Mouse (Mus musculus) midbrain, embryonic 11.5 days (tissue): ENCODE measurements around the gene Card10. TPM values are rescaled to one million over a fixed set of nuclear protein-coding genes. Genes with fewer than 3 reads are reported as not detected.

Experiments
- ATAC-seq: fragments of 200-750 bp; cut with Nextera tagmentation; 2 replicates; pipeline ENCODE4 v1.8.0; 2017; ENCODE audit warnings: moderate TSS enrichment, moderate library complexity; ENCODE audit not compliant: low FRiP score
- DNase-seq: peaks from one replicate; pipeline ENCODE4 v3.0.0; 2015; ENCODE audit warnings: low spot score; ENCODE audit errors: missing footprints
- H3K27ac ChIP-seq: fragments of 300-500 bp; sonication (generic); 2 replicates; pipeline ENCODE4 v1.5.1; 2014; ENCODE audit warnings: low read depth, low read length
- H3K27me3 ChIP-seq: fragments of 300-500 bp; sonication (generic); 2 replicates; pipeline ENCODE4 v1.6.1; 2014; ENCODE audit warnings: mild to moderate bottlenecking, low read length, moderate library complexity, mixed read lengths; ENCODE audit not compliant: control insufficient read depth, insufficient read depth
- H3K36me3 ChIP-seq: fragments of 300-500 bp; sonication (generic); 2 replicates; pipeline ENCODE4 v1.6.1; 2014; ENCODE audit warnings: mild to moderate bottlenecking, low read length, moderate library complexity, mixed read lengths; ENCODE audit not compliant: control insufficient read depth, insufficient read depth
- H3K4me1 ChIP-seq: fragments of 300-500 bp; sonication (generic); 2 replicates; pipeline ENCODE4 v1.6.1; 2014; ENCODE audit warnings: low read length; ENCODE audit not compliant: control insufficient read depth, insufficient read depth
- H3K4me2 ChIP-seq: fragments of 300-500 bp; sonication (generic); 2 replicates; pipeline ENCODE4 v1.6.1; 2014; ENCODE audit warnings: mild to moderate bottlenecking, moderate library complexity
- H3K4me3 ChIP-seq: fragments of 300-500 bp; sonication (generic); 2 replicates; pipeline ENCODE4 v1.5.1; 2014; ENCODE audit warnings: low read depth, low read length
- H3K9ac ChIP-seq: fragments of 300-500 bp; sonication (generic); 2 replicates; pipeline ENCODE4 v1.6.1; 2014; ENCODE audit warnings: low read length
- H3K9me3 ChIP-seq: fragments of 300-500 bp; sonication (generic); 2 replicates; pipeline ENCODE4 v1.6.1; 2016; ENCODE audit warnings: low read length; ENCODE audit not compliant: control insufficient read depth
- WGBS: fragments of 180-500 bp; shearing (Covaris S2); extraction: QIAGEN DNeasy Blood & Tissue Kit; methylation state at CpG from one replicate; pipeline ENCODE4 v1.1.7; 2014; 5-methylcytosine and 5-hydroxymethylcytosine counted together
- polyA plus RNA-seq: library from polyadenylated mRNA; unstranded; fragments of >200 nt; fragmentation: Nextera tagmentation; extraction: Ambion mirVana; gene quantifications from 2 replicates; pipeline ENCODE4 v1.2.1, GENCODE M21; 2014

Card10 gene
- polyA plus RNA-seq, 1 experiment from 2014 or later, result 1.5 TPM

DNA sequence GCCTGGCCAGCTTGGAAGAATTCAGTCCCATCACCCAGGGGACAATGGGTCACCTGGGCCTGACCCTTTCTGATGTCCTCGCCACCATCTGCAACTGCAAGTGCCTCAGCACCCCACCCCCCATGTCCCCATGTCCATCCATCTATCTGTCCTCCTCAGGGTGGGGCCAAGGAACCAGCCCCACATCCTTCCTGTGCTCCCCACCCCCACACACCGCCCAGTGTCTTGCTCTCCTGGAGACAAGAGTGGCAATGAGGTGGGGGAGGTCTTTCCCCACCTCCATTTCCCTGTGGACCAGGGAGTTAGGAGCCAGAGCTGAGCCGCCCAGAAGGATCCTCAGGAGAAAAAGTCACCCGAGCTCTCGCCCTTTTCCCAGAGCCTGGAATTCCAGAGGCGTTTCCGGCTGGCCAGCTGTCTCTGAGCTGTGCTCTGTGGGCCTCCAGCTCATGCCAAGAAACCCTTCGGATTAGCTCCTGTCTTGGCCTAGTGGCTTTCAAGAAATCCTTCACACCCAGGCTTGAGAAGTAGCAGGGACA lies 33.3 kb upstream of the Card10 start:
- H3K9ac ChIP-seq, result no peak overlapping the region
- no peaks in the 10 kb centered on the region for H3K36me3 ChIP-seq
- peak overlapping the region; percentile 3; the same call in 1 of the 2 replicates for H3K27ac ChIP-seq
- ATAC-seq (no peak), DNase-seq (no peak)
- no peak overlapping the region for H3K4me2 ChIP-seq
- 42% methylated on average over 8 of the region's 8 CpGs for WGBS
- no peak overlapping the region for H3K4me3 ChIP-seq
- no peaks in the 10 kb centered on the region for H3K9me3 ChIP-seq
- H3K4me1 ChIP-seq, result peaks cover 36% of the 10 kb centered on the region
- H3K27me3 ChIP-seq, result peaks cover 7% of the 10 kb centered on the region; the same call in 1 of the 2 replicates

DNA sequence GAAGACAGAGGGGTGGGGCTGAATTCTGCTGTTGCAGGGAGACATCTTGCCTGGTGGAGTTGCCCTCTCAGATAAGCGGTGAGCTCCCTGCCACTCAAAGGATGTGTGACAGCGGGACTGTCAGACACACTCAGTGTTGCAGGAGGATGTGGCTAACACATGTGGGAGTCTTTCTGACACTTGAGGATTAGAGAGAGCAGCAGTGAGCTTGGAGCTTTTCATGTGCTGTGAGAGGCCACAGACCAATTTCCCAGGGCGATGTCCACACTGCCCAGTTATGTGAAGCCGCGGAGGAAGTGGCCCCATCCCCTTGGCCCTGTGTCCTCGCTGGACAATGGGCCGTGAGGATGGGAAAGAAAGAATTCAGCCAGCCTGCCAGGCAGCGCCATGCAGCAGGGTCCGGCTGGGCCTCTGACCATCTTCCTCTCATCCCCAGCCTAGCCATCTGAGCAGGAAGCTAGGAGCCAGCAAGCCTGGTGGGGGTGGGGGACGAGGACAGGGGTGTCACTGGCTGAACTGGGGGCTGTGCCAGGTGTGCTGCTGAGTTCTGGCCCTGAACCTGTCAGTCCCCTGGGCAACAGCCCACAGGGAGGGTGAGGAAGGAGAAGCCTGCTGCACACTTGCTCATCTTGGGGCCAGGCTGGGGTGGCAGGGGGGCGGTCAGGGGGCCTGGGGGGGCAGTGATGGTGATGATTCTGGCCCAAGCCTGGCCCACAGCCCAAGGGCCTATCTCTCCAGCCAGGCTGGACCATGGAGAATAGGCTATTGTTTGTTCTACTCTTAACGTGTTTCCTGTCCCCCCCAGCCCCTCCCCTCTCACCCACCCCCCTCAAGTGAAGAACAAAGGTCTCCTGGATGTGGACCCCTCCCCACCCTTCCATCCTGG lies 32.6 kb upstream of the Card10 start:
- Histone ChIP-seq H3K9me3 (no peaks in the 10 kb centered on the region), H3K4me3 (no peak overlapping the region), H3K9ac (peak overlapping the region; percentile 20), H3K4me1 (peaks cover 36% of the 10 kb centered on the region), H3K27me3 (peaks cover 3% of the 10 kb centered on the region; the same call in 1 of the 2 replicates), H3K36me3 (no peaks in the 10 kb centered on the region), H3K4me2 (no peak overlapping the region), H3K27ac (peak overlapping the region; percentile 25; the same call in 1 of the 2 replicates)
- ATAC-seq (no peak), DNase-seq (peak; percentile 91)
- WGBS, result 12% methylated on average over 12 of the region's 12 CpGs

GRCm38 (mm10) chr15:78834233-78835005 lies 31.6 kb upstream of the Card10 start:
- no peak overlapping the region for H3K9ac ChIP-seq
- DNase-seq, result no peak
- no peak overlapping the region for H3K4me3 ChIP-seq
- no peaks in the 10 kb centered on the region for H3K9me3 ChIP-seq
- no peaks in the 10 kb centered on the region for H3K27me3 ChIP-seq
- peaks cover 28% of the 10 kb centered on the region for H3K4me1 ChIP-seq
- ATAC-seq, result no peak
- no peaks in the 10 kb centered on the region for H3K36me3 ChIP-seq
- no peak overlapping the region for H3K4me2 ChIP-seq
- WGBS, result 61% methylated on average over 9 of the region's 10 CpGs
- no peak overlapping the region for H3K27ac ChIP-seq

GRCm38 (mm10) chr15:78833582-78833981 lies 30.7 kb upstream of the Card10 start:
- Histone ChIP-seq H3K4me3 (no peak overlapping the region), H3K27me3 (no peaks in the 10 kb centered on the region), H3K36me3 (no peaks in the 10 kb centered on the region), H3K27ac (0 out of 2 replicates have a peak overlapping the region, but pooled peaks have one; percentile 59), H3K4me1 (peaks cover 26% of the 10 kb centered on the region), H3K9me3 (no peaks in the 10 kb centered on the region), H3K9ac (no peak overlapping the region), H3K4me2 (no peak overlapping the region)
- WGBS, result 93% methylated on average over 3 of the region's 3 CpGs
- ATAC-seq (0 out of 2 replicates have a peak, but pooled peaks have one; percentile 8), DNase-seq (peak; percentile 85)

GRCm38 (mm10) chr15:78832701-78833123 lies 29.9 kb upstream of the Card10 start:
- DNase-seq, result peak; percentile 90
- H3K9me3 ChIP-seq, result no peaks in the 10 kb centered on the region
- 6% methylated on average over 14 of the region's 14 CpGs for WGBS
- H3K27me3 ChIP-seq, result no peaks in the 10 kb centered on the region
- H3K4me3 ChIP-seq, result no peak overlapping the region
- peak; percentile 72 for ATAC-seq
- H3K9ac ChIP-seq, result peak overlapping the region; percentile 64
- peak overlapping the region; percentile 1; the same call in 1 of the 2 replicates for H3K4me2 ChIP-seq
- no peaks in the 10 kb centered on the region for H3K36me3 ChIP-seq
- H3K27ac ChIP-seq, result peak overlapping the region; percentile 59
- H3K4me1 ChIP-seq, result peaks cover 26% of the 10 kb centered on the region

- Histone ChIP-seq H3K4me2 (peak overlapping the region; percentile 1; the same call in 1 of the 2 replicates), H3K27me3 (0 out of 2 replicates have a peak, but pooled peaks cover 2% of the 10 kb centered on the region), H3K27ac (peak overlapping the region; percentile 59), H3K9me3 (no peaks in the 10 kb centered on the region), H3K9ac (peak overlapping the region; percentile 64), H3K4me1 (peaks cover 26% of the 10 kb centered on the region), H3K4me3 (no peak overlapping the region), H3K36me3 (no peaks in the 10 kb centered on the region)
- DNase-seq, result no peak
- 61% methylated on average over 19 of the region's 19 CpGs for WGBS
- peak; percentile 49 for ATAC-seq
Observed at GRCm38 (mm10) chr15:78831720-78832657, 29.1 kb upstream of the Card10 start.

- no peak for DNase-seq
Observed at GRCm38 (mm10) chr15:78830742-78831719, 28.2 kb upstream of the Card10 start.

More at GRCm38 (mm10) chr15:78830742-78831719, 28.2 kb upstream of the Card10 start:
- no peak overlapping the region for H3K27ac ChIP-seq
- WGBS, result 77% methylated on average over 10 of the region's 10 CpGs
- H3K4me3 ChIP-seq, result no peak overlapping the region
- no peaks in the 10 kb centered on the region for H3K9me3 ChIP-seq
- no peak overlapping the region for H3K4me2 ChIP-seq
- peaks cover 23% of the 10 kb centered on the region for H3K4me1 ChIP-seq
- H3K36me3 ChIP-seq, result no peaks in the 10 kb centered on the region
- ATAC-seq, result no peak
- H3K9ac ChIP-seq, result no peak overlapping the region
- H3K27me3 ChIP-seq, result 0 out of 2 replicates have a peak, but pooled peaks cover 2% of the 10 kb centered on the region
